Mouse (Mus musculus) limb, embryonic 14.5 days (tissue): ENCODE measurements around the gene Ptpn21. TPM values are rescaled to one million over a fixed set of nuclear protein-coding genes. Genes with fewer than 3 reads are reported as not detected.

Experiments
- ATAC-seq: fragments of 200-750 bp; cut with Nextera tagmentation; 2 replicates; pipeline ENCODE4 v1.8.0; 2017; ENCODE audit warnings: low read depth, moderate number of reproducible peaks, moderate TSS enrichment; ENCODE audit not compliant: low FRiP score
- DNase-seq: peaks from one replicate; pipeline ENCODE4 v3.0.0-alpha.2; 2015; ENCODE audit warnings: low spot score
- H3K27ac ChIP-seq: fragments of 300-500 bp; sonication (generic); replicated peaks from 2 replicates; pipeline ENCODE4 v1.5.1; 2014; ENCODE audit warnings: low read depth, mild to moderate bottlenecking, low read length, moderate library complexity, mixed read lengths
- H3K27me3 ChIP-seq: fragments of 300-500 bp; sonication (generic); 2 replicates; pipeline ENCODE4 v1.6.1; 2014; ENCODE audit warnings: low read length, mixed read lengths; ENCODE audit not compliant: control insufficient read depth, insufficient read depth
- H3K36me3 ChIP-seq: fragments of 300-500 bp; sonication (generic); 2 replicates; pipeline ENCODE4 v1.6.1; 2014; ENCODE audit warnings: mild to moderate bottlenecking, low read length, moderate library complexity, mixed read lengths; ENCODE audit not compliant: control insufficient read depth, insufficient read depth
- H3K4me1 ChIP-seq: fragments of 300-500 bp; sonication (generic); 2 replicates; pipeline ENCODE4 v1.6.1; 2014; ENCODE audit warnings: antibody characterized with exemption, low read length, mixed read lengths; ENCODE audit not compliant: control insufficient read depth, insufficient read depth
- H3K4me2 ChIP-seq: fragments of 300-500 bp; sonication (generic); replicated peaks from 2 replicates; pipeline ENCODE4 v1.6.1; 2014; ENCODE audit warnings: low read depth, mild to moderate bottlenecking, low read length, moderate library complexity; ENCODE audit not compliant: severe bottlenecking
- H3K4me3 ChIP-seq: fragments of 300-500 bp; sonication (generic); replicated peaks from 2 replicates; pipeline ENCODE4 v1.5.1; 2014; ENCODE audit warnings: low read length
- H3K9ac ChIP-seq: fragments of 300-500 bp; sonication (generic); 2 replicates; pipeline ENCODE4 v1.6.1; 2014; ENCODE audit warnings: mild to moderate bottlenecking, low read depth, low read length, moderate library complexity; ENCODE audit not compliant: severe bottlenecking
- H3K9me3 ChIP-seq: fragments of 300-500 bp; sonication (generic); 2 replicates; pipeline ENCODE4 v1.6.1; 2016; ENCODE audit warnings: low read length; ENCODE audit not compliant: control insufficient read depth
- POLR2A ChIP-seq: fragments of 200-500 bp; IDR thresholded peaks from 2 replicates; pipeline ENCODE4 v1.8.0; 2012; ENCODE audit warnings: inconsistent platforms, mild to moderate bottlenecking, moderate library complexity, borderline replicate concordance; ENCODE audit not compliant: insufficient read depth, insufficient read length; ENCODE audit errors: extremely low read depth
- WGBS: fragments of 180-500 bp; shearing (Covaris S2); extraction: QIAGEN DNeasy Blood & Tissue Kit; methylation state at CpG from one replicate; pipeline ENCODE4 v1.1.7; 2014; 5-methylcytosine and 5-hydroxymethylcytosine counted together
- polyA plus RNA-seq, 2 experiments: library from polyadenylated mRNA; depleted of rRNA in 1 of 2; stranded (reverse) in 1 of 2; unstranded in 1 of 2; fragments of >200 nt; fragmentation: Nextera tagmentation in 1 of 2; extraction: Ambion mirVana in 1 of 2; gene quantifications; 2 replicates each; pipeline versions ENCODE4 v1.2.1 to v1.2.3; 2012 to 2014

Gene Ptpn21
- polyA plus RNA-seq, 2 experiments, result 9.9 to 13.1 TPM

GRCm38 (mm10) chr12:98745626-98746025 lies 8.4 kb upstream of the Ptpn21 start:
- H3K27me3 ChIP-seq, result no peaks in the 10 kb centered on the region
- H3K27ac ChIP-seq, result no peak overlapping the region
- peaks cover 13% of the 10 kb centered on the region for H3K4me1 ChIP-seq
- H3K9me3 ChIP-seq, result no peaks in the 10 kb centered on the region
- DNase-seq (no peak), ATAC-seq (no peak)
- H3K36me3 ChIP-seq, result peaks cover 2% of the 10 kb centered on the region; the same call in 1 of the 2 replicates
- no peak overlapping the region for H3K4me2 ChIP-seq
- 51% methylated on average over 4 of the region's 4 CpGs for WGBS
- H3K4me3 ChIP-seq, result no peak overlapping the region
- no peak overlapping the region for H3K9ac ChIP-seq
- no peak for TF ChIP-seq POLR2A

GRCm38 (mm10) chr12:98741011-98741501 lies 3.9 kb upstream of the Ptpn21 start:
- H3K4me2 ChIP-seq, result no peak overlapping the region
- no peaks in the 10 kb centered on the region for H3K27me3 ChIP-seq
- DNase-seq, result peak; percentile 20
- H3K9ac ChIP-seq, result no peak overlapping the region
- H3K27ac ChIP-seq, result no peak overlapping the region
- no peaks in the 10 kb centered on the region for H3K36me3 ChIP-seq
- no peak for ATAC-seq
- H3K4me1 ChIP-seq, result peaks cover 11% of the 10 kb centered on the region; the same call in 1 of the 2 replicates
- 58% methylated on average over 3 of the region's 3 CpGs for WGBS
- no peak overlapping the region for H3K4me3 ChIP-seq
- no peaks in the 10 kb centered on the region for H3K9me3 ChIP-seq
- no peak for TF ChIP-seq POLR2A

GRCm38 (mm10) chr12:98737801-98738350 lies 671 bp upstream of the Ptpn21 start:
- Histone ChIP-seq H3K36me3 (no peaks in the 10 kb centered on the region), H3K9me3 (no peaks in the 10 kb centered on the region), H3K27ac (peak overlapping the region; percentile 91), H3K4me2 (peak overlapping the region; percentile 76), H3K9ac (peak overlapping the region; percentile 96), H3K27me3 (no peaks in the 10 kb centered on the region), H3K4me1 (peaks cover 27% of the 10 kb centered on the region), H3K4me3 (peak overlapping the region; percentile 77)
- DNase-seq (peak; percentile 20), ATAC-seq (peak; percentile 50)
- 12% methylated on average over 7 of the region's 7 CpGs for WGBS
- no peak for TF ChIP-seq POLR2A

GRCm38 (mm10) chr12:98734880-98735801 lies 2.1 kb downstream of the Ptpn21 start:
- Histone ChIP-seq H3K9me3 (no peaks in the 10 kb centered on the region), H3K4me3 (peak overlapping the region; percentile 59), H3K4me1 (peaks cover 28% of the 10 kb centered on the region), H3K36me3 (no peaks in the 10 kb centered on the region), H3K27me3 (no peaks in the 10 kb centered on the region), H3K9ac (peak overlapping the region; percentile 60), H3K4me2 (peak overlapping the region; percentile 86), H3K27ac (peak overlapping the region; percentile 20; the same call in 1 of the 2 replicates)
- ATAC-seq, result no peak
- 13% methylated on average over 22 of the region's 22 CpGs for WGBS
- no peak for DNase-seq
- no peak for TF ChIP-seq POLR2A

GRCm38 (mm10) chr12:98734246-98734879 lies 2.8 kb downstream of the Ptpn21 start:
- 0 out of 2 replicates have a peak, but pooled peaks have one; percentile 8 for TF ChIP-seq POLR2A

More at GRCm38 (mm10) chr12:98734246-98734879, 2.8 kb downstream of the Ptpn21 start:
- ATAC-seq, result peak; percentile 82
- peak; percentile 84 for DNase-seq
- Histone ChIP-seq H3K27me3 (no peaks in the 10 kb centered on the region), H3K4me2 (peak overlapping the region; percentile 86), H3K9me3 (no peaks in the 10 kb centered on the region), H3K9ac (peak overlapping the region; percentile 60), H3K4me3 (peak overlapping the region; percentile 59), H3K27ac (peak overlapping the region; percentile 20; the same call in 1 of the 2 replicates), H3K36me3 (no peaks in the 10 kb centered on the region), H3K4me1 (peaks cover 28% of the 10 kb centered on the region)
- 1% methylated on average over 30 of the region's 30 CpGs for WGBS
